Mouse (Mus musculus): ENCODE results near the gene Lamtor3. TPM values are rescaled to one million over a fixed set of nuclear protein-coding genes. Genes with fewer than 3 reads are reported as not detected.

Gene Lamtor3
- polyA plus RNA-seq, 1 experiment = 52.1 TPM

Other genes with a start within 250 kb of the Lamtor3 start
- gene Gm21962, start 247.0 kb upstream of the Lamtor3 start, polyA plus RNA-seq (2012; ENCODE audit: insufficient read depth, insufficient read length, missing spikeins) = not detected in 2 replicates
- 131 and 134 TPM in 2 replicates for gene H2afz, start 54.0 kb upstream of the Lamtor3 start, polyA plus RNA-seq (2012; ENCODE audit: insufficient read depth, insufficient read length, missing spikeins)
- gene Dnajb14, start 50.8 kb upstream of the Lamtor3 start, polyA plus RNA-seq (2012; ENCODE audit: insufficient read depth, insufficient read length, missing spikeins) = 14.1 and 14.4 TPM in 2 replicates
- gene Dapp1, start 63.0 kb downstream of the Lamtor3 start, polyA plus RNA-seq (2012; ENCODE audit: insufficient read depth, insufficient read length, missing spikeins) = 1.5 and 1.7 TPM in 2 replicates
- gene 1110002E22Rik, start 146.5 kb downstream of the Lamtor3 start, polyA plus RNA-seq (2012; ENCODE audit: insufficient read depth, insufficient read length, missing spikeins) = 0.71 and 0.75 TPM in 2 replicates
- not detected in 2 replicates for gene Gm5105, start 148.9 kb downstream of the Lamtor3 start, polyA plus RNA-seq (2012; ENCODE audit: insufficient read depth, insufficient read length, missing spikeins)
- 3.3 and 5.9 TPM in 2 replicates for gene Trmt10a, start 224.9 kb downstream of the Lamtor3 start, polyA plus RNA-seq (2012; ENCODE audit: insufficient read depth, insufficient read length, missing spikeins)
- gene Mttp, start 226.5 kb downstream of the Lamtor3 start, polyA plus RNA-seq (2012; ENCODE audit: insufficient read depth, insufficient read length, missing spikeins) = 1.6 and 3.2 TPM in 2 replicates